Mouse (Mus musculus) kidney, adult 18-20 months (tissue): Measurements from ENCODE around the gene A430005L14Rik.

Experiments used
- DNase-seq: peaks from one replicate; pipeline ENCODE4 v3.0.0; 2021

The A430005L14Rik gene

DNA sequence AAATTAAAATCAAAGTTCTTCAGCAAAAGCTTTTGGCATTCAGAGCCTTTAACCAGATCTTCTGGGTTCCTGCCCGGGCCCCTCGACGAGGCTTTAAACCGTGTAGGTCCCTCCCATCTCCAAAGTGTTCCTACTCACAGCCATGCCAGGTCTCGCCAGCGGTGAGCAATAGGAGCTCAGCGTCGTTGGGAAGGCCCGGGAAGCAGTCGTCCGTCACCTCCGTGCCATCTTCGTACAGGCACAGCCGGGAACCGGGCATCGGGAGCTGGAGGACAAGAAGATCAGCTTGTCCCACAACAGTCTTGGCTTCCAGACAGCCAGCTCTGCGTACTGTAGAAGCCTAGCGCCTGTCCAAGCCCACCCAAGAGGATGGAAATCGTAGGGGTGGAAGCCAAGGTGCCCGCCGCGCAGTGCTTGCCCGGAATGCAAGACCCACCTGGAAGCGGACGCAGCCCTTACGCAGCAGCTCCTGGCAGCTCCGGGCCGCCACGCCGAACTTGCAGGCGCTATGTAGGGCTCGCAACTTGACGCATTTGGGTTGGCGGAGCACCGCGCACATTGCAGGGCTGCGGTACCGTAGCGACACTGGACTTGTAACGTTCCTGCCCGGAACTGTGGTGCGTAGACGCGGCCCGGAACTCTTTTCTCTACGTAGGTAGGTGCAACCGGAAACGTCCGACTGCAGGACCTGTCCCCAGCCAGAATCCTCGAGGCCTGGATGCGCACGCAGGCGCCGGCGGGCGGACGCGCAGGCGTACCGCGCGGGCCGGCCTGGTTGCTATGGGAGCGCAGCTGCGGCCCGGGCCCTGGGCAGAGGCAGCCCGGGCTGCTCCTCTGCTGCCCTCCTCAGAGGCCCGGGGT lies 17.6 kb downstream of the A430005L14Rik start, which contains the start of the genes Dffb and Cep104:
TSS of gene Dffb (minus strand) at position 696 of the 861 bp plus-strand sequence.
TSS of gene Cep104 (plus strand) at position 764 of the 861 bp plus-strand sequence.
- peak; percentile 96 for DNase-seq

DNA sequence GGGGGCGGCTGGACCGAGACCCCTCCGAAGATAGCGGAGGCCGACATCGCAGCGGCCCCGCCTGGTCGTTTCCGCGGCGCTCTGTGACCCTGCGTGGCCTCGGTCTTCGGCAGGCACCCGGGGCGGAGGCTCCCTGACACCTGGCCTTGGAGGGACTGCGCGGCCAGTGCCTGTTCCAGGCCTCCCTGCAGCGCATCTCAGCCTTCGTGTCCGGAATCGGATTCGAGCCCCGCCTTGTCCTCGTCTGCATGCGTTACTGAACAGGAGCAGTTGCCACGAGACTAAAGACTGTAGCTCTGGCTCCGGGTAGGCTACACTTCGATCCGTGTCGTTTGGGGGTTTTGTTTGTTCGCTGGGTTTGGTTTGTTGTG lies 18.2 kb downstream of the A430005L14Rik start:
- no peak for DNase-seq

DNA sequence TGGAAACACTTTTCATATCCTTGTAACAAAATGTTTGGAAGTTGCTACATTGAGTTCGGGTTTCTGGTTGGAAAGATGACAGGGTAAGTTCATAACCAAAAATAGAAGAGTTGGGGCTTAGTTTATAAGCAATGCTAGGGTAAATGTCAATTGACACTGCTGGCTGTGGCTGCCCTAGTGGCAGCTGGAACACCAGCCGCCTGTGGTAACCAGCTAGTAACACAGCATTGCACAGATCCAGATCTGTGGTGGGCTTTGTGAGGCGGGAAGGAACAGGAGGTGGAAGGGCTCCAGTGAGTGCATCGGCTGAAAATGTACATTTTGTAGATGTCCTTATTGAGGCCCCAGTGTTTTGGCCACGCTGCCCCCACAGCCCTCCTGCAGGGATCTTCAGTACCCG lies 18.7 kb downstream of the A430005L14Rik start:
- DNase-seq = no peak

DNA sequence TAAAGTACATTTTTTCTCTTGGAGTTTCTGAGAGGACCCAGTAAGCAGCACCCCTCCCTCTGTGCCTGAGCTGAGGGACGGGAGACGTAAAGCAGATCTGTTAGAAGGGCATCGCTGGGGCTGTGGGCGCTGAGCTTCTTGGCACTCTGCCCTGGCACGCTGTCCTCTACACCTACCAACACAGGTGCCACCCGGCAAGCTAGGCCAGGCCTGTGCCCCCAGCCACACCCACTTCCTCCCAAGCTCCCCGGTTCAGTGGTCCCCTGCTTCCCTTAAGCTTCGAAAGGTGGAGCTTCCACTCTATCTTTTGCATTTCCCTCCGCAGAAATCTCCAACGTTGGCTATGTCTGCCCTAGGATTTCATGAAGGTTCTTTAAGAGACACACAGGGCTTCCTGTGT lies 22.2 kb downstream of the A430005L14Rik start:
- DNase-seq = no peak

DNA sequence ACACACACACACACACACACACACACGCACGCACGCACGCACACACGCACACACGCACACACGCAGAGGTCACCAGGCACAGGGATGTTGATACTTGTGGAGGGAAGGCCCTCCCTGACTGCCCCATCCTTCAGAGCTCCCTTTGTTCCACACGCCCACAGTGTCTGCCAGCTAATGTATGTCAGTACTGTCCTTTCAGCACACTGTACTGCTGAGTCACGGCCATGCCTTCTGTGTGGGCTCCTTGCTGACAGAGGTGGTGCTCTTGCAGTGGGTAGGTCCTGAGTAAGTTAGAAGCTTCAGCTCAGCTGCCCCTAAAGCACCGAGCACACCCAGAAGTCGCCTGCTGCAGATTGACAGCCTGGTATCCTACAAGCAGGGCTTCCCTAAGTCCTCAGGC lies 23.4 kb downstream of the A430005L14Rik start:
- DNase-seq = no peak

DNA sequence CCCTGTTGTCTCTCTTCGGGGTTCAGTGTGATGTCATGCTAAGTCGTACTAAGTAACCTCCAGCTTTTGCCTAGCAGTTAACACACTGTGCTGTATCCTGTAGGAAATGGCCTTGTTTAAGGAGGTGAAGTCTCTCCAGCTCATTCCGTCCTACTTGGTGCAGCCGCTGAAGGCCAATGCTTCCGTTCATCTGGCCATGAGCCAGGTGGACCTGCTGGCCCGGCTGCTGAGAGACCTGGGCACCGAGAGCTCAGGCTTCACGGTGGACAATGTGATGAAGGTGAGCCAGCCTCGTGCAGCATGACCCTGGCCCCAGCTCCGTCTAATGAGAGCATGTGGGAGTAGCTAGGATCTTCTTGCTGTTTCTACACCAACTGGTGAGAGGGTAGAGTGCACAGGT lies 35.7 kb downstream of the A430005L14Rik start:
- peak; percentile 30 for DNase-seq

DNA sequence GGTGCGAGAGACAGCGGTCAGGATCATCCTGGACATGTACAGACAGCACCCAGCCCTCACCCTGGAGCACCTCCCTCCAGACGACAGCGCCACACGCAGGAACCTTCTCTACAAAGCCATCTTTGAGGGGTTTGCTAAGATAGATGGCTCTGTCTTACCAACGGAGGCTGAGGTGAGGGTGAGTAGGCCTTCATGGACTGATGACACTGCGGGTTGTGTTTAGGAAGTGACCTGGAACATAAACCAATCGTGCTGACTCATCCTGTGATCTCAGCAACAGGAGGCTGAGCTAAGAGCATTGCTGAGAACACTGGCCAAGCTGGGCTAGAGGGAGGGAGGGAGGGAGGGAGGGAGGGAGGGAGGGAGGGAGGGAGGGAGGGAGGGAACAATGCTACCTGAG lies 36.5 kb downstream of the A430005L14Rik start:
- no peak for DNase-seq

DNA sequence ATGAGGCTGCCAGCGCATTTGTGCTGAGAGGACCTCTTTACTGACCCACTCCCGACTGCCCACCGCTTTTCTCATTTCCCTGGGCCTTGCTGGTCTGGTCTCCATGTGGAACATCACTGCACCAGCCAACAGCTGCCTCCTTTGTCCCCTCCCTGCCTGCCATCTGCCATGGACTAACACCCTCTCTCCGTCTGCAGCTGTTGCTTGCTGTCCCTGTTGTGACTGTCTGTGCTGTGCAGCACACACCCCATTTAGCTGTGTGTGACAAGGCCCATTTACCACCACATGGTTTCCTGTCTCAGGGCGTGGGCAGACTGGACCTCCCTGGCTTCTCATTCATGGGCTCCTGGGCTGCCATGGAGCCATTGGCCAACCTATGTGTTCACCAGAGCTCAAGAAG lies 48.5 kb downstream of the A430005L14Rik start:
- DNase-seq = no peak

DNA sequence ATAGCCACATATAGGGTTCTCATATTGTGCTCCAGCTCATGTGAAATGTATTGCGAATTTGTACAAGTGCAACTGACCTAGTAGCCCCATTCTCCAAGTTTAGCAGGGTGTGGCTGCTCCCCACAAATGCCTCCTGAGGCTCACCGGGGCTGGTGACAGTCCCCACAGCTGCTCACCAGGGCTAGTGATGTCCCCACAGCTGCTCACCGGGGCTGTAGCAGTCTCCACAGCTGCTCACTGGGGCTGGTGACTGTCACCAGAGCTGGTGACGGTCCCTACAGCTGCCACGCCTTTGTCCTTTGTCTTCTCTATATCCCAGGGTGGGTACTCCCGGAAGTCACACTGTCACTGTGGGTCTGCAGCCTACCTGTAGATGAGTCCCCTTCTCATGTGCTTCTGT lies 49.2 kb downstream of the A430005L14Rik start:
- no peak for DNase-seq

DNA sequence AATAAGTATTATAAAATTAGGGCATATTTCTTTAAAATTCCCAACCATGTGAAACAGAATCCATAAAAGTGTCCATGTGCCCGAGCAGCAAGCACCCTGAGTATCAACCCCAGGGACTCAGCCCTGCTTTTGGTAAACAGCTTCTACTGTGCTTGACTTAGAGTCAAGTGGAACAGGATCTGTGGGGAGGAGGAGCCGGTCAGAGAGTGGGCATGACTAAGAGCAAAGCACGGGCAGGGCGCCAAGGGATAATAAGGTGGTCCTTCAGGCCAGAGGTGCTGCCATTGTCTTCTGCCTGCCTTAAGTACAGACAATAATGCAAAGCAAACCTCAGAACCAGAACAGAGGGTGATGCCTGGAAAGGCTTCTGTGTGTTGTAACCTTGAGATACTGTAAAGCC lies 50.7 kb downstream of the A430005L14Rik start:
- no peak for DNase-seq

DNA sequence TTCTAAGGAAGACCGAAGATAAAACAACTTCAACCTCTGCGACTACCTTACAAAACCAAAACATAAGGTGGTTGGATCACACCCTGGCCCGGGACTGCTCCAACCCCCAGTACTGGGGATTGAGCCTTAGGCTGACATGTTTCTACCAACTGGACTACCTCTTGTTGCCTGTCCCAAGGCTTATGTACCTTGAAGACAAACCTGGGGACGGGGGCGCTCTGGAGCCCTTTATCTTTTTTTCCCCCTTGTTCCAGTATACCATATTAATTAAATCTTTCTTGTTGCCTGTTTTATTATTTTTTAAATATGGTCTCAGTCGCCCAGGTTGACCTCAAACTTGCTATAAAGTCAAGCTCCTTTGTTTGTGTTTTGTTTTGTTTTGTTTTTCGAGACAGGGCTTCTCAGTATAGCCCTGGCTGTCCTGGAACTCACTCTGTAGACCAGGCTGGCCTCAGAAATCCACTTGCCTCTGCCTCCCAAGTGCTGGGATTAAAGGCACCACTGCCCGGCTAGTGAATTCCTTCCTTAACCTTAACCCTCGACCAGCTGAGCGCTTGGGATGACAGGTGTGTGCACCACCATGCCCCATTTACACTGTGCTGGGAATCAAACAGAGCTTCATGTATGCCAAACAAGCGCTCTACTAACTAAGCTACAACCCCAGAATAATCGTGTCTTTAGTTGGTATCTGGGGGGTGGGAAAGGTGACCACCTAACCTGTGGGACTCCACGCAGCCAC lies 54.0 kb downstream of the A430005L14Rik start:
- no peak for DNase-seq
